Mouse (Mus musculus) C2C12 (cell line): ENCODE measurements around the gene Marf1. TPM values are rescaled to one million over a fixed set of nuclear protein-coding genes. Genes with fewer than 3 reads are reported as not detected.

Source experiments
- H3K27me3 ChIP-seq: one replicate; pipeline ENCODE4 v1.6.1; 2011; ENCODE audit not compliant: control insufficient read depth, insufficient read depth, insufficient read length
- H3K36me3 ChIP-seq: one replicate; pipeline ENCODE4 v1.6.1; 2011; ENCODE audit not compliant: control insufficient read depth, insufficient read depth
- H3K4me3 ChIP-seq: one replicate; pipeline ENCODE4 v1.5.1; 2011; ENCODE audit warnings: mild to moderate bottlenecking, control low read depth; ENCODE audit not compliant: poor library complexity, insufficient read depth, severe bottlenecking
- H3K79me2 ChIP-seq: one replicate; pipeline ENCODE4 v1.6.1; 2011; ENCODE audit not compliant: control insufficient read depth, insufficient read depth
- H3K79me3 ChIP-seq: one replicate; pipeline ENCODE4 v1.6.1; 2011; ENCODE audit warnings: low read depth, control low read depth
- H3ac ChIP-seq: one replicate; pipeline ENCODE3; 2011; ENCODE audit warnings: low read depth; ENCODE audit not compliant: control insufficient read depth, insufficient read length
- CEBPB ChIP-seq: IDR thresholded peaks from one replicate; pipeline ENCODE4 v1.6.1; 2011; ENCODE audit warnings: low read depth, mild to moderate bottlenecking, control low read depth, moderate library complexity
- CTCF ChIP-seq: IDR thresholded peaks from one replicate; pipeline ENCODE4 v1.5.1; 2011; ENCODE audit not compliant: control insufficient read depth, insufficient read depth, insufficient read length
- FOSL1 ChIP-seq: IDR thresholded peaks from one replicate; pipeline ENCODE4 v1.8.0; 2011; ENCODE audit warnings: mild to moderate bottlenecking, low read length; ENCODE audit not compliant: poor library complexity, insufficient read depth, severe bottlenecking
- MAX ChIP-seq: IDR thresholded peaks from one replicate; pipeline ENCODE4 v1.6.1; 2011; ENCODE audit warnings: mild to moderate bottlenecking, control low read depth
- MYOD1 ChIP-seq: IDR thresholded peaks from one replicate; pipeline ENCODE4 v1.6.1; 2011; ENCODE audit warnings: low read depth; ENCODE audit not compliant: control insufficient read depth, insufficient read length
- MYOG ChIP-seq: IDR thresholded peaks from one replicate; pipeline ENCODE4 v1.6.1; 2011; ENCODE audit not compliant: control insufficient read depth, insufficient read length; ENCODE audit errors: extremely low read depth
- USF1 ChIP-seq: IDR thresholded peaks from one replicate; pipeline ENCODE4 v1.6.1; 2011; ENCODE audit warnings: low read depth, mild to moderate bottlenecking, control low read depth, moderate library complexity
- polyA plus RNA-seq: library from polyadenylated mRNA; unstranded; fragments of >200 nt; fragmentation: generic; extraction: Trizol; gene quantifications from one replicate; pipeline ENCODE4 v1.2.1, GENCODE M21; 2012; ENCODE audit warnings: missing spikeins

Marf1 gene
- polyA plus RNA-seq, 1 experiment = 7.0 TPM

DNA sequence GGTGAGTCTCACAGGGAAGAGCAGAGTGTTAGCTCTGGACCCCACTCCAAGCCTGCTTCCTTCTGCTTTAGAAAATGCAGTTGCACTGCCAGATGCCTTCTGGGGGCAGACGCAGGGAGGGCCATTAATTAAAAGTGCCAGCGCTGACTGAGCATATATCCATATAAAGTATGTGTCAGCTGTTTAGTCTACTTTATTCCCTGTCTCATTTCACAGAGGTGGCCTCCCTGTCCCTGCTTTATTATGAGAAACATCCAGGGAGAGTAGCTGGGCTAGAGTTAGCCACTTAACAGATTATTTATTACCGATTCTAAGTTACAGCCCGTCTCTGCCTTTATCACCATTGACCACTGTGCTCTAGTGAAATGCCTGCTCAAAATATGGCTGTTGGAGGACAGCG is 19.2 kb upstream of the Marf1 start:
- Histone ChIP-seq H3K27me3 (no peaks in the 10 kb centered on the region), H3K79me3 (peaks cover 2% of the 10 kb centered on the region), H3K79me2 (peaks cover 26% of the 10 kb centered on the region), H3K4me3 (no peak overlapping the region), H3K36me3 (peaks cover 99% of the 10 kb centered on the region), H3ac (no peak overlapping the region)
- TF ChIP-seq CEBPB (no peak), USF1 (no peak)

DNA sequence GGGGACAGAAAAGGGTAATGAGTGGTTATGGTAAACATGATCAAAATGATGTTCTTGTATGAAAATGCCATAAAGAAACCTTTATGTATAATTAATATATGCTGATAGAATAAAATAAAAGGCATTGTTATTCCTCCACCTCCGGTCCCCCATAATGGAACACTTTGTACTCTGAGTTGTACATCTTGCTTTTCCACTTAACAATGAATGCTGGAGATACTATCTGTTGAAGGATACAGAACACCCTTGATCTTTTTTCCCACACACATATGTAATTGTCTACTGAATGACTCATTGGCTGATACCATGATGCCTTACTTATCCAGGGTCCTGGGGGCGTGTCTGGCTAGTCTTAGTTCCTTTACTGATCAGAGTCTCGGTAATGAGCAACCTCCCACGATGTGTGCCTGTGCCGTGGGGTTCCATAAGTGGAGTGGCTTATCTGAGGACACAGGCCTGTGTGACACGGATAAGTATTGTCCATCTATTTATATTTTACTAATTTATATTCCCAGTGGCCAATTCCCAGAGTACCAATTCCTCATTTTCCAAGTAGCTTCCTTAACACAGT is 17.1 kb upstream of the Marf1 start:
- H3K36me3 ChIP-seq = peaks cover 98% of the 10 kb centered on the region
- H3K27me3 ChIP-seq = no peaks in the 10 kb centered on the region
- no peak for TF ChIP-seq MAX
- peaks cover 2% of the 10 kb centered on the region for H3K79me3 ChIP-seq
- peaks cover 26% of the 10 kb centered on the region for H3K79me2 ChIP-seq
- H3K4me3 ChIP-seq = no peak overlapping the region
- no peak overlapping the region for H3ac ChIP-seq

DNA sequence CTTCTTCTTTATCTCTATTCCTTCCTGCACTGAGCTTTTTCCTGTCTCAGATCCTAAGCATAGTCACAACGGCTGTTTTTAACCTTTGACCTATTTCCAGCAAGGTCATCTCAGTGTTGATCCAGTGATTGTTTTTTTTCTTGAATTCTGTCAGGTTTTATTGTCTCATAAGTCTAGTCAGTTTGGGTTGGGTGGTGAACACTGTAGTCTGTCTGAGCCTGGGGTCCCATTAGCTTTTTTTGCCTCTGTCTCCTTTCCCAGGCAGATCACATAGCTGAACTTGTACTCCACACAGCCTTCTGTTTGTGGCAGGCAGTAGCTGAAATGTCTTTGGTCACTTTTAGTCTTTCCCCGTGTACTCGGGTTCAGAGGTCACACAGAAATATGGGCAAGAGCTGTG is 14.9 kb upstream of the Marf1 start:
- peaks cover 96% of the 10 kb centered on the region for H3K36me3 ChIP-seq
- H3ac ChIP-seq = no peak overlapping the region
- no peak overlapping the region for H3K4me3 ChIP-seq
- H3K27me3 ChIP-seq = no peaks in the 10 kb centered on the region
- H3K79me2 ChIP-seq = peaks cover 40% of the 10 kb centered on the region
- H3K79me3 ChIP-seq = peaks cover 4% of the 10 kb centered on the region
- TF ChIP-seq CTCF = no peak

DNA sequence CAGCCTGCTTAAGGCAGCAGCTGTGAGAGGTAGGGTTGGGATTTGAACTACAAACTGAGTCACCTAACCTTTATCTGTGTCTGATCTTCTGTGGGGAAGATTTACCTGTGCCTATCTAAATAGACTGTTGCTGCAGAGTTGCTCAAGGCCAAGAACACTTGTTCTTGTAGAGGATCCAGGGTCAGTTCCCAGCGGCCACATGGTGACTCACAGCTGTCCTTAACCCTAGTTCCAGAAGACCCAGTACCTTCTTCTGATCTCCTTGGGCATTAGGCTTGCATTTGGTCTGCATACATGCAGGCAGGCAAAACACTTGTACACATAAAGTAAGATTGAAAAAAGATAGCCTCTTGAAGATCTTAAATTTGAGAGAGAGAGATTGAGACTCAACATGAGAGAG is 6.6 kb upstream of the Marf1 start:
- Histone ChIP-seq H3K36me3 (peaks cover 70% of the 10 kb centered on the region), H3K27me3 (no peaks in the 10 kb centered on the region), H3ac (no peak overlapping the region), H3K4me3 (no peak overlapping the region), H3K79me2 (peaks cover 80% of the 10 kb centered on the region), H3K79me3 (peaks cover 47% of the 10 kb centered on the region)
- TF ChIP-seq CEBPB (no peak), MAX (no peak), MYOG (no peak), CTCF (no peak), MYOD1 (no peak), USF1 (no peak), FOSL1 (no peak)

GRCm38 (mm10) chr16:14166490-14166889 is 3.3 kb upstream of the Marf1 start:
- Histone ChIP-seq H3K79me2 (peaks cover 72% of the 10 kb centered on the region), H3ac (no peak overlapping the region), H3K27me3 (no peaks in the 10 kb centered on the region), H3K79me3 (peaks cover 56% of the 10 kb centered on the region), H3K36me3 (peaks cover 41% of the 10 kb centered on the region), H3K4me3 (no peak overlapping the region)
- no peak for TF ChIP-seq USF1
- no peak for TF ChIP-seq MAX

DNA sequence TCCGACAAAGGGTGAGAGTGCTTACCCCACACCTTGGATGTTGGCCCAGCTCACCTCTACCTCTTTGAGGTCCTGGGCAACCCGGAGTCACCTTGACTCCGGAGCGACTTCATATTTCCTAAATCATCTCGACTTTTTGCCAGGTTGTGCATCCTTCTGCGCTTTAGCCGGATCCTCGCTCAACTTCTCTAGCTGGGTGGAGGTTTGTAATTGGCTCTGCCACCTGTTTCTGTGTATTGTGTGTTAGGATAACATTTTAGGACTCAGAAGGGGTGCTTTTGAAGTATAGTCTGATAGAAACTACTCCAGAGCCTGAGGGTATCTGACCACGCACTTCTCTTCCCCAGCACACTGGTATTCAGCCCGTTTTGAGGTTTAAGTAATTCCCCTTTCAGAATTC is 580 bp upstream of the Marf1 start:
- Histone ChIP-seq H3K4me3 (peak overlapping the region; percentile 58), H3K27me3 (no peaks in the 10 kb centered on the region), H3K79me2 (peaks cover 61% of the 10 kb centered on the region), H3K36me3 (peaks cover 13% of the 10 kb centered on the region), H3ac (peak overlapping the region; percentile 94), H3K79me3 (peaks cover 55% of the 10 kb centered on the region)
- no peak for TF ChIP-seq CEBPB
- no peak for TF ChIP-seq MYOG
- no peak for TF ChIP-seq MAX
- TF ChIP-seq MYOD1 = no peak
- TF ChIP-seq CTCF = no peak
- no peak for TF ChIP-seq USF1
- no peak for TF ChIP-seq FOSL1

DNA sequence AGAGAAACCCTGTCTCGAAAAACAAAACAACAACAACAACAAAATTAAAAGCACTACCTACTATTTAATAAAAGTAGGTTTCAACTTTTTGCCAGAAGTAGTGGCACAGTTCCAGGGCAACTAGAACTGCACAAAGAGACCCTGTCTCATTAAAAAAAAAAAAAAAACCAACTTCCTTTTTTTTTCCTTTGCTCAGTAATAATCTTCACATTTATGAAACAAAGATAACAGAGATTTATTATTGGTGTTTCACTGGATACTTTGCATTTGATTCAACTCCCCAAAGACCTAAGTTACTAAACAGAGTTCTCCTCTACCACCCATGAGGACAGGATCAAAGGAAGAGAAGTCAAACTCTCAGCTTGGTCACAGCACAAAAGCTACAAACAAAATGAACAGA is 2.2 kb downstream of the Marf1 start:
- no peaks in the 10 kb centered on the region for H3K27me3 ChIP-seq
- peaks cover 59% of the 10 kb centered on the region for H3K79me2 ChIP-seq
- no peak overlapping the region for H3K4me3 ChIP-seq
- no peak overlapping the region for H3ac ChIP-seq
- TF ChIP-seq MAX (no peak), CEBPB (no peak), FOSL1 (no peak), CTCF (no peak), MYOD1 (no peak), MYOG (no peak), USF1 (no peak)
- H3K36me3 ChIP-seq = no peaks in the 10 kb centered on the region
- H3K79me3 ChIP-seq = peaks cover 47% of the 10 kb centered on the region
